In the genomic region with DNA sequence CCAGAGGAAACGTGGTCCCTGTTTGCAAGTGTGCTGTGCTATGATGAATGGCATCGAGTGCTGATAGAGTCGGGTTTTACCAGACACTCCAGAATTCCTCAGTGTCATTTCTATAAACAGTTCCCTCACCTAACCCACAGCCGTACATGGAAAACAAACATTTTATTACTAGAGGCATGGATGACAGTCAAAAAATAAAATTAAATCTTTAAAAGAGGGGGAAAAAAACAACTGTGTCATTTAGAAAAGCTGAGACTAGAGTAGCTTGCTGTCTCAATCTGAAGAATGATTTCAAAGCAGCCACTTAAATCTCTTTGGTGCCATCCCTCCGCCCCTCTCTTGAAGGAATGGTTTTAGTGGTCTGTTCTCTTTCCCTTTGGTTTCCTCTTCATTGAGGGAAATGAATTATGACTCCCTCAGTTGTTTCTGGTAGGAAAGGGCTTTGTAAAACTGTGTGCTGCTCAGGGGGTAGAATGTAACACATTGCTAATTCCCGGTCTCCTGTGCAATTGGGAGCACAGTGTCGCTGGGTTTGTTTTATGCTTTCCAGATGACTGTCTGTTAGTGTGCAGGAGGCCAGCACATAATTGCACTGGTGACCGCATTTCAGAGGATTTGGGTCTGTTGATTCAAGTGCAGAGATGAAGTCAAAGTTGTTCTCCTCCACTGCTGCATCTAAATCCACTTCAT, we compare ENCODE assay signal across 9 mouse cellular contexts.
DNase-seq lines count a peak whose midpoint lies in the region; ATAC-seq lines count a peak whose summit lies in the region.
"Had no signal": no experiment of that assay in that cellular context is flagged by ENCODE, and none has a peak within 500 bp of the region (broad histone marks: within the 10 kb centered on the region; RNA-seq: fewer than 3 reads in every experiment).

No protein-coding gene starts in this region.

- peaks cover 21% of the 10 kb centered on the region for H3K4me1 ChIP-seq in kidney, embryonic 16.5 days (ENCODE audit: insufficient read depth, low read length)
- H3K4me1 ChIP-seq in forebrain, embryonic 10.5 days = peaks cover 39% of the 10 kb centered on the region
- peaks cover 10% of the 10 kb centered on the region for H3K4me1 ChIP-seq in neural tube, embryonic 11.5 days (ENCODE audit: control insufficient read depth, insufficient read depth, low read length)

- DNase-seq in kidney, postnatal 10 days = no peak
- DNase-seq in forebrain, embryonic 10.5 days (ENCODE audit: extremely low spot score, low spot score) = no peak
- peak; percentile 82 for DNase-seq in hindlimb bud, embryonic 11.5 days (ENCODE audit: extremely low spot score, low read depth, low spot score)
- peak; percentile 37 for DNase-seq in neural tube, embryonic 11.5 days (ENCODE audit: low spot score)
- DNase-seq in left cerebral cortex, adult 11 months (ENCODE audit: low spot score) = no peak
- DNase-seq in testis, postnatal 10 days (ENCODE audit: low spot score) = no peak
- DNase-seq in layer of hippocampus, adult 9-10 months (ENCODE audit: low spot score) = no peak

- H3K27ac ChIP-seq in kidney, embryonic 16.5 days (ENCODE audit: low read length) = peak overlapping the region; percentile 71
- peak overlapping the region; percentile 78 for H3K27ac ChIP-seq in forebrain, embryonic 10.5 days
- H3K27ac ChIP-seq in neural tube, embryonic 11.5 days (ENCODE audit: low read depth, low read length) = peak overlapping the region; percentile 65

- no peak overlapping the region for H3K4me3 ChIP-seq in kidney, embryonic 16.5 days (ENCODE audit: low read length)
- H3K4me3 ChIP-seq in forebrain, embryonic 10.5 days = no peak overlapping the region
- no peak overlapping the region for H3K4me3 ChIP-seq in neural tube, embryonic 11.5 days (ENCODE audit: low read depth, low read length)

- WGBS in kidney, embryonic 16.5 days = 26% methylated on average over 8 of the region's 8 CpGs
- 55% methylated on average over 8 of the region's 8 CpGs for WGBS in forebrain, embryonic 10.5 days
- 25% methylated on average over 8 of the region's 8 CpGs for WGBS in neural tube, embryonic 11.5 days

- H3K36me3 ChIP-seq in kidney, embryonic 16.5 days (ENCODE audit: insufficient read depth, low read length) = no peaks in the 10 kb centered on the region
- H3K36me3 ChIP-seq in forebrain, embryonic 10.5 days (replicated peaks) = no peaks in the 10 kb centered on the region
- H3K36me3 ChIP-seq in neural tube, embryonic 11.5 days (ENCODE audit: control insufficient read depth, insufficient read depth, low read length) = no peaks in the 10 kb centered on the region

- peak; percentile 53; the same call in 1 of the 2 replicates for ATAC-seq in kidney, embryonic 16.5 days (ENCODE audit: low FRiP score, low TSS enrichment)
- ATAC-seq in neural tube, embryonic 11.5 days (ENCODE audit: insufficient read depth, low FRiP score, low TSS enrichment) = peak; percentile 56

- H3K4me2 ChIP-seq in kidney, embryonic 16.5 days (replicated peaks; ENCODE audit: low read depth, low read length) = no peak overlapping the region
- no peak overlapping the region for H3K4me2 ChIP-seq in neural tube, embryonic 11.5 days (ENCODE audit: low read depth)
- H3K4me2 ChIP-seq: lung, embryonic 14.5 days had no signal

- H3K27me3 ChIP-seq in kidney, embryonic 16.5 days (ENCODE audit: insufficient read depth, low read length) = no peaks in the 10 kb centered on the region
- no peaks in the 10 kb centered on the region for H3K27me3 ChIP-seq in forebrain, embryonic 10.5 days (ENCODE audit: poor library complexity, severe bottlenecking)
- no peaks in the 10 kb centered on the region for H3K27me3 ChIP-seq in neural tube, embryonic 11.5 days (ENCODE audit: control insufficient read depth, insufficient read depth, low read length)

- H3K9ac ChIP-seq in kidney, embryonic 16.5 days (replicated peaks; ENCODE audit: low read length) = 0 out of 2 replicates have a peak overlapping the region, but pooled peaks have one; percentile 5
- H3K9ac ChIP-seq in neural tube, embryonic 11.5 days (ENCODE audit: low read length) = peak overlapping the region; percentile 24; the same call in 1 of the 2 replicates

- H3K9me3 ChIP-seq in kidney, embryonic 16.5 days (ENCODE audit: low read length) = no peaks in the 10 kb centered on the region
- H3K9me3 ChIP-seq in forebrain, embryonic 10.5 days = no peaks in the 10 kb centered on the region
- no peaks in the 10 kb centered on the region for H3K9me3 ChIP-seq in neural tube, embryonic 11.5 days (ENCODE audit: control insufficient read depth, low read length)

Comparison
In these comparisons a context has a peak if more than half of its experiments do, and no peak if none do; other contexts are left out.
1. DNase-seq: peak in hindlimb bud, embryonic 11.5 days (single experiment) and neural tube, embryonic 11.5 days (single experiment); none in kidney, postnatal 10 days (single experiment), forebrain, embryonic 10.5 days (single experiment), left cerebral cortex, adult 11 months (single experiment), testis, postnatal 10 days (single experiment) and layer of hippocampus, adult 9-10 months (single experiment).
2. Peak in every context shown above with its lines, with median percentiles within 50 percentile points of each other: H3K27ac ChIP-seq.